Mouse (Mus musculus) lung, embryonic 16.5 days (tissue): ENCODE results near the gene Phlpp1. TPM values are rescaled to one million over a fixed set of nuclear protein-coding genes. Genes with fewer than 3 reads are reported as not detected.
A peak's percentile ranks its signal among the peaks of the same experiment; 100 is the strongest.

ENCODE experiments used
- ATAC-seq: fragments of 200-750 bp; cut with Nextera tagmentation; 2 replicates; pipeline ENCODE4 v1.8.0; 2017; ENCODE audit warnings: low read depth, mild to moderate bottlenecking, moderate library complexity
- H3K27ac ChIP-seq: fragments of 300-500 bp; sonication (generic); 2 replicates; pipeline ENCODE4 v1.5.1; 2014; ENCODE audit warnings: mild to moderate bottlenecking, control low read depth, low read length
- H3K27me3 ChIP-seq: fragments of 300-500 bp; sonication (generic); 2 replicates; pipeline ENCODE4 v1.6.1; 2014; ENCODE audit warnings: low read depth, low read length, mixed read lengths; ENCODE audit not compliant: control insufficient read depth, insufficient read depth
- H3K36me3 ChIP-seq: fragments of 300-500 bp; sonication (generic); 2 replicates; pipeline ENCODE4 v1.6.1; 2014; ENCODE audit warnings: low read length; ENCODE audit not compliant: control insufficient read depth, insufficient read depth
- H3K4me1 ChIP-seq: fragments of 300-500 bp; sonication (generic); replicated peaks from 2 replicates; pipeline ENCODE4 v1.6.1; 2014; ENCODE audit warnings: low read length, mixed read lengths; ENCODE audit not compliant: control insufficient read depth, insufficient read depth
- H3K4me2 ChIP-seq: fragments of 300-500 bp; sonication (generic); 2 replicates; pipeline ENCODE4 v1.6.1; 2014; ENCODE audit warnings: low read depth, low read length, control low read depth
- H3K4me3 ChIP-seq: fragments of 300-500 bp; sonication (generic); 2 replicates; pipeline ENCODE4 v1.5.1; 2014; ENCODE audit warnings: mild to moderate bottlenecking, low read length, control low read depth
- H3K9ac ChIP-seq: fragments of 300-500 bp; sonication (generic); 2 replicates; pipeline ENCODE4 v1.6.1; 2014; ENCODE audit warnings: low read length, control low read depth
- H3K9me3 ChIP-seq: fragments of 300-500 bp; sonication (generic); 2 replicates; pipeline ENCODE4 v1.6.1; 2016; ENCODE audit warnings: low read length; ENCODE audit not compliant: control insufficient read depth
- WGBS: fragments of 180-500 bp; shearing (Covaris S2); extraction: QIAGEN DNeasy Blood & Tissue Kit; methylation state at CpG from one replicate; pipeline ENCODE4 v1.1.7; 2014; 5-methylcytosine and 5-hydroxymethylcytosine counted together
- polyA plus RNA-seq: library from polyadenylated mRNA; unstranded; fragments of >200 nt; fragmentation: Nextera tagmentation; extraction: Ambion mirVana; gene quantifications from 2 replicates; pipeline ENCODE4 v1.2.1, GENCODE M21; 2015

Phlpp1 gene
- polyA plus RNA-seq, 1 experiment from 2014 or later = 2.6 TPM

GRCm38 (mm10) chr1:106359474-106359873 is 187.9 kb downstream of the Phlpp1 start:
- Histone ChIP-seq H3K4me1 (no peaks in the 10 kb centered on the region), H3K4me2 (no peak overlapping the region), H3K9ac (no peak overlapping the region), H3K9me3 (no peaks in the 10 kb centered on the region), H3K4me3 (no peak overlapping the region), H3K27ac (no peak overlapping the region), H3K36me3 (no peaks in the 10 kb centered on the region), H3K27me3 (no peaks in the 10 kb centered on the region)
- ATAC-seq = no peak

- no peaks in the 10 kb centered on the region for H3K27me3 ChIP-seq
- H3K4me3 ChIP-seq = no peak overlapping the region
- H3K4me1 ChIP-seq = no peaks in the 10 kb centered on the region
- no peak overlapping the region for H3K9ac ChIP-seq
- H3K36me3 ChIP-seq = no peaks in the 10 kb centered on the region
- H3K27ac ChIP-seq = no peak overlapping the region
- no peak overlapping the region for H3K4me2 ChIP-seq
- no peaks in the 10 kb centered on the region for H3K9me3 ChIP-seq
- WGBS = 61% methylated on average over 3 of the region's 3 CpGs
- ATAC-seq = peak; percentile 31; the same call in 1 of the 2 replicates
These were observed 191.5 kb downstream of the Phlpp1 start for GRCm38 (mm10) chr1:106362841-106363604.

GRCm38 (mm10) chr1:106369330-106369729 is 197.8 kb downstream of the Phlpp1 start:
- Histone ChIP-seq H3K27ac (no peak overlapping the region), H3K4me2 (no peak overlapping the region), H3K4me3 (no peak overlapping the region), H3K4me1 (no peaks in the 10 kb centered on the region), H3K9me3 (no peaks in the 10 kb centered on the region), H3K9ac (no peak overlapping the region), H3K27me3 (no peaks in the 10 kb centered on the region), H3K36me3 (peaks cover 2% of the 10 kb centered on the region; the same call in 1 of the 2 replicates)
- ATAC-seq = no peak
- WGBS = 72% methylated on average over 3 of the region's 3 CpGs

- Histone ChIP-seq H3K4me3 (no peak overlapping the region), H3K9me3 (no peaks in the 10 kb centered on the region), H3K4me2 (no peak overlapping the region), H3K4me1 (no peaks in the 10 kb centered on the region), H3K36me3 (peaks cover 2% of the 10 kb centered on the region; the same call in 1 of the 2 replicates), H3K27ac (no peak overlapping the region), H3K27me3 (no peaks in the 10 kb centered on the region), H3K9ac (no peak overlapping the region)
- ATAC-seq = no peak
- WGBS = 60% methylated on average over 2 of the region's 2 CpGs
These were observed 200.9 kb downstream of the Phlpp1 start for GRCm38 (mm10) chr1:106372446-106372845.

GRCm38 (mm10) chr1:106373656-106374055 is 202.1 kb downstream of the Phlpp1 start:
- no peak for ATAC-seq
- H3K4me3 ChIP-seq = no peak overlapping the region
- no peak overlapping the region for H3K4me2 ChIP-seq
- no peak overlapping the region for H3K9ac ChIP-seq
- no peaks in the 10 kb centered on the region for H3K9me3 ChIP-seq
- H3K4me1 ChIP-seq = no peaks in the 10 kb centered on the region
- peaks cover 2% of the 10 kb centered on the region; the same call in 1 of the 2 replicates for H3K36me3 ChIP-seq
- WGBS = 97% methylated on average over 1 of the region's 1 CpGs
- no peak overlapping the region for H3K27ac ChIP-seq
- H3K27me3 ChIP-seq = no peaks in the 10 kb centered on the region

- WGBS = 89% methylated on average over 2 of the region's 2 CpGs
- Histone ChIP-seq H3K4me2 (no peak overlapping the region), H3K4me1 (no peaks in the 10 kb centered on the region), H3K27me3 (no peaks in the 10 kb centered on the region), H3K36me3 (peaks cover 2% of the 10 kb centered on the region; the same call in 1 of the 2 replicates), H3K4me3 (no peak overlapping the region), H3K27ac (no peak overlapping the region), H3K9me3 (no peaks in the 10 kb centered on the region), H3K9ac (no peak overlapping the region)
- no peak for ATAC-seq
These were observed 202.7 kb downstream of the Phlpp1 start for GRCm38 (mm10) chr1:106374274-106374673.

GRCm38 (mm10) chr1:106374971-106375370 is 203.4 kb downstream of the Phlpp1 start:
- no peak overlapping the region for H3K4me2 ChIP-seq
- no peak overlapping the region for H3K27ac ChIP-seq
- H3K4me3 ChIP-seq = no peak overlapping the region
- H3K4me1 ChIP-seq = no peaks in the 10 kb centered on the region
- no peaks in the 10 kb centered on the region for H3K36me3 ChIP-seq
- no peak for ATAC-seq
- H3K9me3 ChIP-seq = no peaks in the 10 kb centered on the region
- no peak overlapping the region for H3K9ac ChIP-seq
- WGBS = 78% methylated on average over 4 of the region's 4 CpGs
- H3K27me3 ChIP-seq = no peaks in the 10 kb centered on the region

GRCm38 (mm10) chr1:106376003-106376402 is 204.5 kb downstream of the Phlpp1 start:
- Histone ChIP-seq H3K27me3 (no peaks in the 10 kb centered on the region), H3K4me1 (no peaks in the 10 kb centered on the region), H3K4me3 (no peak overlapping the region), H3K27ac (no peak overlapping the region), H3K9me3 (no peaks in the 10 kb centered on the region), H3K4me2 (no peak overlapping the region), H3K9ac (no peak overlapping the region), H3K36me3 (peaks cover 3% of the 10 kb centered on the region; the same call in 1 of the 2 replicates)
- 72% methylated on average over 3 of the region's 3 CpGs for WGBS
- no peak for ATAC-seq

GRCm38 (mm10) chr1:106380465-106380864 is 208.9 kb downstream of the Phlpp1 start:
- H3K4me3 ChIP-seq = no peak overlapping the region
- H3K4me1 ChIP-seq = no peaks in the 10 kb centered on the region
- no peak for ATAC-seq
- H3K9me3 ChIP-seq = no peaks in the 10 kb centered on the region
- H3K36me3 ChIP-seq = peaks cover 3% of the 10 kb centered on the region; the same call in 1 of the 2 replicates
- WGBS = 17% methylated on average over 1 of the region's 1 CpGs
- H3K9ac ChIP-seq = no peak overlapping the region
- no peaks in the 10 kb centered on the region for H3K27me3 ChIP-seq
- H3K27ac ChIP-seq = no peak overlapping the region
- H3K4me2 ChIP-seq = no peak overlapping the region
